Mouse (Mus musculus) midbrain, postnatal 0 days (tissue): Measurements from ENCODE around the gene Ms4a6c. TPM values are rescaled to one million over a fixed set of nuclear protein-coding genes. Genes with fewer than 3 reads are reported as not detected.
"Not testable (repeated sequence)": the region's sequence is repeated elsewhere in the genome, so short reads cannot be mapped to it uniquely, and the experiment has no call there.

ENCODE experiments used
- ATAC-seq: fragments of 200-750 bp; cut with Nextera tagmentation; 2 replicates; pipeline ENCODE4 v1.8.0; 2017; ENCODE audit warnings: moderate number of reproducible peaks, mild to moderate bottlenecking, moderate TSS enrichment, moderate library complexity; ENCODE audit not compliant: low FRiP score
- DNase-seq: peaks from one replicate; pipeline ENCODE4 v3.0.0-alpha.2; 2015; ENCODE audit warnings: low spot score
- H3K27ac ChIP-seq: fragments of 300-500 bp; sonication (generic); 2 replicates; pipeline ENCODE4 v1.5.1; 2014; ENCODE audit warnings: low read depth, mild to moderate bottlenecking, low read length, mixed read lengths
- H3K27me3 ChIP-seq: fragments of 300-500 bp; sonication (generic); 2 replicates; pipeline ENCODE4 v1.6.1; 2014; ENCODE audit warnings: low read length, control low read depth, mixed read lengths; ENCODE audit not compliant: insufficient read depth
- H3K36me3 ChIP-seq: fragments of 300-500 bp; sonication (generic); 2 replicates; pipeline ENCODE4 v1.6.1; 2014; ENCODE audit warnings: low read length, control low read depth, mixed read lengths; ENCODE audit not compliant: insufficient read depth
- H3K4me1 ChIP-seq: fragments of 300-500 bp; sonication (generic); 2 replicates; pipeline ENCODE4 v1.6.1; 2014; ENCODE audit warnings: mild to moderate bottlenecking, control low read depth, antibody characterized with exemption, low read length, mixed read lengths; ENCODE audit not compliant: insufficient read depth
- H3K4me2 ChIP-seq: fragments of 300-500 bp; sonication (generic); 2 replicates; pipeline ENCODE4 v1.6.1; 2014; ENCODE audit warnings: low read depth, mild to moderate bottlenecking, low read length, mixed read lengths; ENCODE audit not compliant: poor library complexity, severe bottlenecking
- H3K4me3 ChIP-seq: fragments of 300-500 bp; sonication (generic); 2 replicates; pipeline ENCODE4 v1.5.1; 2014; ENCODE audit warnings: low read depth, mild to moderate bottlenecking, low read length, moderate library complexity
- H3K9ac ChIP-seq: fragments of 300-500 bp; sonication (generic); replicated peaks from 2 replicates; pipeline ENCODE4 v1.6.1; 2014; ENCODE audit warnings: mild to moderate bottlenecking, low read length, moderate library complexity, mixed read lengths; ENCODE audit not compliant: poor library complexity, severe bottlenecking
- H3K9me3 ChIP-seq: fragments of 300-500 bp; sonication (generic); 2 replicates; pipeline ENCODE4 v1.6.1; 2016; ENCODE audit warnings: low read length, control low read depth
- CTCF ChIP-seq: IDR thresholded peaks from 2 replicates; pipeline ENCODE4 v1.5.1; 2016; ENCODE audit warnings: antibody characterized with exemption, mild to moderate bottlenecking
- WGBS: fragments of 180-500 bp; shearing (Covaris S2); extraction: QIAGEN DNeasy Blood & Tissue Kit; methylation state at CpG from one replicate; pipeline ENCODE4 v1.1.7; 2014; 5-methylcytosine and 5-hydroxymethylcytosine counted together
- polyA plus RNA-seq: library from polyadenylated mRNA; unstranded; fragments of >200 nt; fragmentation: Nextera tagmentation; extraction: Ambion mirVana; gene quantifications from 2 replicates; pipeline ENCODE4 v1.2.1, GENCODE M21; 2015
- total RNA-seq: library from RNA; depleted of rRNA; stranded (reverse); fragments of >200 nt; gene quantifications from 2 replicates; pipeline ENCODE4 v1.2.3, GENCODE M21; 2014

Gene Ms4a6c
- total and polyA plus RNA-seq, 2 experiments from 2014 or later: 2.1 to 4.0 TPM

GRCm38 (mm10) chr19:11500796-11501195, 31.6 kb downstream of the Ms4a6c start:
- 92% methylated on average over 1 of the region's 1 CpGs for WGBS
- TF ChIP-seq CTCF: no peak
- Histone ChIP-seq H3K9me3 (no peaks in the 10 kb centered on the region), H3K9ac (no peak overlapping the region), H3K4me3 (no peak overlapping the region), H3K4me2 (no peak overlapping the region), H3K27me3 (no peaks in the 10 kb centered on the region), H3K4me1 (no peaks in the 10 kb centered on the region), H3K36me3 (no peaks in the 10 kb centered on the region), H3K27ac (no peak overlapping the region)
- ATAC-seq (no peak), DNase-seq (no peak)

GRCm38 (mm10) chr19:11501326-11501725, 32.2 kb downstream of the Ms4a6c start:
- Histone ChIP-seq H3K4me1 (no peaks in the 10 kb centered on the region), H3K4me3 (no peak overlapping the region), H3K4me2 (no peak overlapping the region), H3K27me3 (no peaks in the 10 kb centered on the region), H3K27ac (no peak overlapping the region), H3K36me3 (no peaks in the 10 kb centered on the region), H3K9me3 (no peaks in the 10 kb centered on the region), H3K9ac (no peak overlapping the region)
- ATAC-seq: no peak
- 87% methylated on average over 4 of the region's 4 CpGs for WGBS
- no peak for TF ChIP-seq CTCF
- no peak for DNase-seq

- H3K4me1 ChIP-seq: no peaks in the 10 kb centered on the region
- 89% methylated on average over 1 of the region's 1 CpGs for WGBS
- DNase-seq: no peak
- ATAC-seq: no peak
- H3K4me3 ChIP-seq: no peak overlapping the region
- H3K9me3 ChIP-seq: no peaks in the 10 kb centered on the region
- no peaks in the 10 kb centered on the region for H3K27me3 ChIP-seq
- H3K9ac ChIP-seq: no peak overlapping the region
- no peak for TF ChIP-seq CTCF
- no peak overlapping the region for H3K4me2 ChIP-seq
- H3K36me3 ChIP-seq: no peaks in the 10 kb centered on the region
- H3K27ac ChIP-seq: no peak overlapping the region
Observed at GRCm38 (mm10) chr19:11504857-11505256, 35.7 kb downstream of the Ms4a6c start.

- TF ChIP-seq CTCF: no peak
- no peak overlapping the region for H3K4me2 ChIP-seq
- no peaks in the 10 kb centered on the region for H3K27me3 ChIP-seq
- no peak overlapping the region for H3K4me3 ChIP-seq
- H3K36me3 ChIP-seq: no peaks in the 10 kb centered on the region
- H3K9me3 ChIP-seq: no peaks in the 10 kb centered on the region
- H3K27ac ChIP-seq: no peak overlapping the region
- DNase-seq: no peak
- no peaks in the 10 kb centered on the region for H3K4me1 ChIP-seq
- WGBS: 50% methylated on average over 1 of the region's 1 CpGs
- ATAC-seq: no peak
- no peak overlapping the region for H3K9ac ChIP-seq
Observed at GRCm38 (mm10) chr19:11513458-11513857, 44.3 kb downstream of the Ms4a6c start.

- DNase-seq (no peak), ATAC-seq (no peak)
- Histone ChIP-seq H3K9ac (no peak within 1 kb of the TSS), H3K4me3 (no peak within 1 kb of the TSS), H3K36me3 (no peaks in the 10 kb centered on the region), H3K4me2 (no peak within 1 kb of the TSS), H3K27me3 (no peaks in the 10 kb centered on the region), H3K4me1 (no peaks in the 10 kb centered on the region), H3K27ac (no peak within 1 kb of the TSS), H3K9me3 (no peaks in the 10 kb centered on the region)
- TF ChIP-seq CTCF: no peak
Observed at GRCm38 (mm10) chr19:11516246-11516645, 47.1 kb downstream of the Ms4a6c start, which contains the start of gene Ms4a6b. Ms4a6b (plus strand) TSS chr19:11516512.

- Histone ChIP-seq H3K27ac (no peak overlapping the region), H3K9me3 (no peaks in the 10 kb centered on the region), H3K4me1 (no peaks in the 10 kb centered on the region), H3K9ac (no peak overlapping the region), H3K4me2 (no peak overlapping the region), H3K4me3 (no peak overlapping the region), H3K36me3 (no peaks in the 10 kb centered on the region), H3K27me3 (no peaks in the 10 kb centered on the region)
- DNase-seq (no peak), ATAC-seq (no peak)
- WGBS: 76% methylated on average over 4 of the region's 4 CpGs
- TF ChIP-seq CTCF: no peak
Observed at GRCm38 (mm10) chr19:11516845-11517244, 47.7 kb downstream of the Ms4a6c start.

GRCm38 (mm10) chr19:11517373-11517772, 48.2 kb downstream of the Ms4a6c start:
- DNase-seq, H3K36me3 ChIP-seq, H3K9ac ChIP-seq, H3K27me3 ChIP-seq, H3K9me3 ChIP-seq, H3K4me3 ChIP-seq, ATAC-seq, H3K27ac ChIP-seq, H3K4me2 ChIP-seq, H3K4me1 ChIP-seq: not testable (repeated sequence)
- WGBS: 58% methylated on average over 1 of the region's 1 CpGs

GRCm38 (mm10) chr19:11518356-11518755, 49.2 kb downstream of the Ms4a6c start:
- H3K9me3 ChIP-seq, H3K36me3 ChIP-seq, DNase-seq, H3K9ac ChIP-seq, H3K27me3 ChIP-seq, H3K27ac ChIP-seq, H3K4me3 ChIP-seq, H3K4me1 ChIP-seq, ATAC-seq, H3K4me2 ChIP-seq: not testable (repeated sequence)
- WGBS: 84% methylated on average over 2 of the region's 2 CpGs
